Mouse (Mus musculus) erythroblast, embryonic 14.5 days (primary cell): ENCODE measurements around the gene Ttyh3.

Experiments used
- GATA1 ChIP-seq: IDR thresholded peaks from 2 replicates; pipeline ENCODE4 v1.6.1; 2012; ENCODE audit warnings: low read length, inconsistent platforms, mixed read lengths
- TAL1 ChIP-seq: IDR thresholded peaks from 3 replicates; pipeline ENCODE4 v1.6.1; 2012; ENCODE audit warnings: low read length, inconsistent platforms, mixed read lengths

GRCm38 (mm10) chr5:140572611-140573010 is 76.2 kb downstream of the Ttyh3 start:
- TF ChIP-seq GATA1 (no peak), TAL1 (no peak)
